Mouse (Mus musculus): ENCODE results near the gene Akp3. TPM values are rescaled to one million over a fixed set of nuclear protein-coding genes. Genes with fewer than 3 reads are reported as not detected.

Akp3 gene
- polyA plus RNA-seq, 1 experiment from 2014 or later, result not detected

DNA sequence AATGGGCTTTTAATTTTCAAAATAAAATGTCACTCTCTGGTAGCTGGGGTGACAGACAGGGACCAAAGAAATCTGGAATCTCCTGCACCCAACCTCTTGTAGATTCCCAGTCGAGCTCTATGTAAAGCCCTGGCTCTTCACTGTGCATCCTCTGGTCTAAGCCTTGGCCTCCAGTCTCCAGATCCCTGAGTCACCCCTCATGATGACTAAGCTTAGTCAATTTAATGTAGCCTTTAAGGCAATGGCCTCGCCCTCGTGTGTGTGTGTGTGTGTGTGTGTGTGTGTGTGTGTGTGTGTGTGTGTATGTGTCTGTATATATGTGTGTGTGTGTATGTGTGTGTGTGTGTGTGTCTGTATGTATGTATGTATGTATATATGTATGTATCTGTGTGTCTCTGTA is 34.6 kb downstream of the Akp3 start:
- Histone ChIP-seq H3K4me3 (ENCODE audit: low read depth, low read length) (no peak overlapping the region), H3K36me3 (ENCODE audit: control insufficient read depth, insufficient read depth, low read length) (no peaks in the 10 kb centered on the region), H3K9me3 (ENCODE audit: control insufficient read depth, low read depth, low read length) (no peaks in the 10 kb centered on the region), H3K27me3 (ENCODE audit: control insufficient read depth, insufficient read depth, low read length) (peaks cover 34% of the 10 kb centered on the region), H3K4me2 (replicated peaks; ENCODE audit: low read depth, low read length) (no peak overlapping the region), H3K27ac (ENCODE audit: low read length) (no peak overlapping the region), H3K9ac (replicated peaks; ENCODE audit: low read depth, low read length) (no peak overlapping the region), H3K4me1 (ENCODE audit: control insufficient read depth, insufficient read depth, low read length) (0 out of 2 replicates have a peak, but pooled peaks cover 4% of the 10 kb centered on the region)
- no peak for ATAC-seq (ENCODE audit: insufficient number of reproducible peaks, insufficient read depth, low FRiP score, low read depth)
- 80% methylated on average over 3 of the region's 3 CpGs for WGBS

DNA sequence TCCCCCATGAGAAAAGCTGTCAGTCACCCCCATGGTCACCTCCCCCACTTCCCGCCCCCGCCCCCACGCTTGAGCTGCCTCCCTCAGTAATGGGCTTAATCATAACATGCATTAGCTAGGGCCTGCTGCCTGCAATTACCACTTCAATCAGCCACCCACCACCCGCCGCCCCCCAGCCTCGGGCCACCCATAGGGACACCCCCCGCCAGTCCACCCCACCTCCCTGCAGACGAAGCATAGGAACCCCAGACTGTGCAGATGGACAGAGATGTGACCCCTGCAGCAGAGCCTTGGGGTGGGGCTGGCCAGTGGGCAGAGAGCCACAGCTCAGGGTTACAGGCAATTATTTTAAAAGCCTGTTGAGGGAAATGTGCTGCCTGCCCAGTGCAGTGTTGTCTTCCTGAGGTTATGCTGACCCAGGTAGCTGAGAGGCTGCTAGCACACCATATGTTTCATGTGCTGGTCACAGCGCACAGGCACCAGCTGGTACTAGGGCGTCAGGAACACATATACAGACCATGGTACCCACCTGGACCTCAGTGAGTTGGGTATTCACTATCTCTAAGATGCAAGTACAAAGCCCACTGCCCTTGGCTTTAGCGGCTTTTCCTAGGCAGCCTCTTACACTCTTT is 39.5 kb downstream of the Akp3 start:
- Histone ChIP-seq H3K4me2 (replicated peaks; ENCODE audit: low read depth, low read length) (no peak overlapping the region), H3K4me1 (ENCODE audit: control insufficient read depth, insufficient read depth, low read length) (no peaks in the 10 kb centered on the region), H3K4me3 (ENCODE audit: low read depth, low read length) (no peak overlapping the region), H3K36me3 (ENCODE audit: control insufficient read depth, insufficient read depth, low read length) (no peaks in the 10 kb centered on the region), H3K27ac (ENCODE audit: low read length) (no peak overlapping the region), H3K9ac (replicated peaks; ENCODE audit: low read depth, low read length) (no peak overlapping the region), H3K9me3 (ENCODE audit: control insufficient read depth, low read depth, low read length) (no peaks in the 10 kb centered on the region), H3K27me3 (ENCODE audit: control insufficient read depth, insufficient read depth, low read length) (0 out of 2 replicates have a peak, but pooled peaks cover 4% of the 10 kb centered on the region)
- no peak for ATAC-seq (ENCODE audit: insufficient number of reproducible peaks, insufficient read depth, low FRiP score, low read depth)
- WGBS, result 27% methylated on average over 11 of the region's 11 CpGs

DNA sequence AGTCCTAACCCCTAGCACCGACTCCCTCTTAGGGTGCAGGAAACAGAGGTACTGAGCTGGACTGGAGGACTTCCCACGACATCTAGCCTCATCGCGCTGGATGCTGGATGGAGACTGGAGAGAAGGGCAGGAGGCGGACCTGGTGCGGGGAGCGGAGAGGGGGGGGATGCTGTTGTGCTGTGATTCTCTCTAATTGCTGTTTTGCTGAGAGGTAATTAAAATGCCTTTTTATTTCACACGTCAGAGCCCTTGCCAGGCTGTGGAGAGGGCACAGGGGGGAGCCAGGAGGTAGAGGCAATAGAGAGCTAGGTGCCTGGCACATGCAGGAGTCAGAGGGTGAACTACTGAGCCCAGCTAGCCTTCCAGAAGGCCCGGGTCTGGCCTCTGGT is 40.0 kb downstream of the Akp3 start:
- WGBS, result 53% methylated on average over 9 of the region's 9 CpGs
- Histone ChIP-seq H3K4me3 (ENCODE audit: low read depth, low read length) (no peak overlapping the region), H3K9ac (replicated peaks; ENCODE audit: low read depth, low read length) (no peak overlapping the region), H3K36me3 (ENCODE audit: control insufficient read depth, insufficient read depth, low read length) (no peaks in the 10 kb centered on the region), H3K27ac (ENCODE audit: low read length) (no peak overlapping the region), H3K4me2 (replicated peaks; ENCODE audit: low read depth, low read length) (no peak overlapping the region), H3K4me1 (ENCODE audit: control insufficient read depth, insufficient read depth, low read length) (0 out of 2 replicates have a peak, but pooled peaks cover 2% of the 10 kb centered on the region), H3K9me3 (ENCODE audit: control insufficient read depth, low read depth, low read length) (no peaks in the 10 kb centered on the region), H3K27me3 (ENCODE audit: control insufficient read depth, insufficient read depth, low read length) (0 out of 2 replicates have a peak, but pooled peaks cover 4% of the 10 kb centered on the region)
- no peak for ATAC-seq (ENCODE audit: insufficient number of reproducible peaks, insufficient read depth, low FRiP score, low read depth)

DNA sequence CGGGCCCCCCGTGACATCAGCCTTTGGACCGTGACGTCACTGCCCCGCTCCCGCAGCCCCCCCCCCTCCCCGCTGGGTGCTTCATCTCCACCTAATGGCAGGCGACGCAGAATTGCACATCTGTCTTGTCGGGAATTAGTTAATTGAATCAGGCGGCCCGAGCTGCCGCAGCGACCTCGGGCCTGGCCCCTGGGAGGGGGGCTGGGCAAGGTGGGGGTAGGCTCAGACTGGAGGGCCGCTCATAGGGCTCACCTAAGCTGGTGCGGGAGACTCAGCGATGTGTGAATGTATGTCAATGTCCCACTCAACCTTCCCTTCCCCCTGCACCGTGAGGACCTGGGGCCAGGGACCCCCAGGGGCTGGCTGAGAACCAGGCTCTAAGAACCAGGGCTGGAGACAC is 45.7 kb downstream of the Akp3 start:
- Histone ChIP-seq H3K9me3 (ENCODE audit: control insufficient read depth, low read depth, low read length) (no peaks in the 10 kb centered on the region), H3K27me3 (ENCODE audit: control insufficient read depth, insufficient read depth, low read length) (peaks cover 10% of the 10 kb centered on the region; the same call in 1 of the 2 replicates), H3K4me2 (replicated peaks; ENCODE audit: low read depth, low read length) (no peak overlapping the region), H3K27ac (ENCODE audit: low read length) (no peak overlapping the region), H3K4me1 (ENCODE audit: control insufficient read depth, insufficient read depth, low read length) (0 out of 2 replicates have a peak, but pooled peaks cover 8% of the 10 kb centered on the region), H3K9ac (replicated peaks; ENCODE audit: low read depth, low read length) (no peak overlapping the region; the same call in 1 of the 2 replicates), H3K36me3 (ENCODE audit: control insufficient read depth, insufficient read depth, low read length) (no peaks in the 10 kb centered on the region), H3K4me3 (ENCODE audit: low read depth, low read length) (no peak overlapping the region)
- no peak for ATAC-seq (ENCODE audit: insufficient number of reproducible peaks, insufficient read depth, low FRiP score, low read depth)
- WGBS, result 11% methylated on average over 19 of the region's 19 CpGs

DNA sequence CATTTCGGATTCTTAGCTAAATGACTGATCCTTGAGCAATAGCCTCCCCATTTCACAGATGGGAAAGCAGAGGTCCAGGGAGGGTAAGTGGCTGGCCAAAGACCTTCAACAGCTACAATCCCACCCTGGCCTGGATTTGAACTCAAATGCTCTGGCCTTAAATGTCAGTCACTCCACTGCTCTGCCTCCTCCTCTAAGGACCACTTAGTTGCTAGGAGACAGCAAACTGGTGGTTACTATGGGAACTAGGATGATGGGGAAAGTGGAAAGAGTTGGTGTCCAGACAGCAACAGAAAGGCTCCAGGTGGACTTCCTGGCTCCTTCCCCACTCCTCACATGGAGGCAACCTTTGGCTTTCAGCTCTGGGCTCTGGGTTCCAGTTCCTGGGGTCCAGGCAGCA is 46.5 kb downstream of the Akp3 start:
- H3K27me3 ChIP-seq (ENCODE audit: control insufficient read depth, insufficient read depth, low read length), result peaks cover 10% of the 10 kb centered on the region; the same call in 1 of the 2 replicates
- no peak overlapping the region for H3K9ac ChIP-seq (replicated peaks; ENCODE audit: low read depth, low read length)
- no peak for ATAC-seq (ENCODE audit: insufficient number of reproducible peaks, insufficient read depth, low FRiP score, low read depth)
- H3K9me3 ChIP-seq (ENCODE audit: control insufficient read depth, low read depth, low read length), result no peaks in the 10 kb centered on the region
- no peak overlapping the region for H3K27ac ChIP-seq (ENCODE audit: low read length)
- H3K36me3 ChIP-seq (ENCODE audit: control insufficient read depth, insufficient read depth, low read length), result no peaks in the 10 kb centered on the region
- H3K4me3 ChIP-seq (ENCODE audit: low read depth, low read length), result no peak overlapping the region
- peaks cover 13% of the 10 kb centered on the region; the same call in 1 of the 2 replicates for H3K4me1 ChIP-seq (ENCODE audit: control insufficient read depth, insufficient read depth, low read length)
- H3K4me2 ChIP-seq (replicated peaks; ENCODE audit: low read depth, low read length), result no peak overlapping the region
- WGBS, result 84% methylated on average over 1 of the region's 1 CpGs

DNA sequence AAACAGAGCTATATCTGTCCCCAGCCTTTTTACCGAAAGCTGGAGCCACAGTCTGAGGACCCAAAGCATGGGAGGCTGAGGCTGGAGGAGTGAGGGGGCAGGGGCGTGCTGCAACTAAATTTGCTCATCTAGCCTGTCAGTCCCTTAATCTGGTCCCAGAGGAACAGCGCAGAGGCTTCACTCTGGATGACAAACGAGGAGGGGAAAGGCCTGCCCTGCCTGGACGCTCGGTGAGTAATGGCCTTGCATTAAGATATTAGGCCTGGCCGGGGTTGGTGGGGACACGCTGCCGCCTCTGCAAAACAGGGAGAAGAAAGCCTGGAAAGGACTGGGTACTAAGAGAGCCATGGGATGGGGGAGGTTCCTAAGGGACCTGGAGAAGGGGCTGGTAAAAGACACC is 47.5 kb downstream of the Akp3 start:
- Histone ChIP-seq H3K27me3 (ENCODE audit: control insufficient read depth, insufficient read depth, low read length) (peaks cover 10% of the 10 kb centered on the region; the same call in 1 of the 2 replicates), H3K4me2 (replicated peaks; ENCODE audit: low read depth, low read length) (no peak overlapping the region), H3K27ac (ENCODE audit: low read length) (no peak overlapping the region), H3K36me3 (ENCODE audit: control insufficient read depth, insufficient read depth, low read length) (no peaks in the 10 kb centered on the region), H3K4me1 (ENCODE audit: control insufficient read depth, insufficient read depth, low read length) (peaks cover 15% of the 10 kb centered on the region; the same call in 1 of the 2 replicates), H3K9ac (replicated peaks; ENCODE audit: low read depth, low read length) (no peak overlapping the region), H3K9me3 (ENCODE audit: control insufficient read depth, low read depth, low read length) (no peaks in the 10 kb centered on the region), H3K4me3 (ENCODE audit: low read depth, low read length) (no peak overlapping the region)
- ATAC-seq (ENCODE audit: insufficient number of reproducible peaks, insufficient read depth, low FRiP score, low read depth), result no peak
- 30% methylated on average over 9 of the region's 9 CpGs for WGBS

DNA sequence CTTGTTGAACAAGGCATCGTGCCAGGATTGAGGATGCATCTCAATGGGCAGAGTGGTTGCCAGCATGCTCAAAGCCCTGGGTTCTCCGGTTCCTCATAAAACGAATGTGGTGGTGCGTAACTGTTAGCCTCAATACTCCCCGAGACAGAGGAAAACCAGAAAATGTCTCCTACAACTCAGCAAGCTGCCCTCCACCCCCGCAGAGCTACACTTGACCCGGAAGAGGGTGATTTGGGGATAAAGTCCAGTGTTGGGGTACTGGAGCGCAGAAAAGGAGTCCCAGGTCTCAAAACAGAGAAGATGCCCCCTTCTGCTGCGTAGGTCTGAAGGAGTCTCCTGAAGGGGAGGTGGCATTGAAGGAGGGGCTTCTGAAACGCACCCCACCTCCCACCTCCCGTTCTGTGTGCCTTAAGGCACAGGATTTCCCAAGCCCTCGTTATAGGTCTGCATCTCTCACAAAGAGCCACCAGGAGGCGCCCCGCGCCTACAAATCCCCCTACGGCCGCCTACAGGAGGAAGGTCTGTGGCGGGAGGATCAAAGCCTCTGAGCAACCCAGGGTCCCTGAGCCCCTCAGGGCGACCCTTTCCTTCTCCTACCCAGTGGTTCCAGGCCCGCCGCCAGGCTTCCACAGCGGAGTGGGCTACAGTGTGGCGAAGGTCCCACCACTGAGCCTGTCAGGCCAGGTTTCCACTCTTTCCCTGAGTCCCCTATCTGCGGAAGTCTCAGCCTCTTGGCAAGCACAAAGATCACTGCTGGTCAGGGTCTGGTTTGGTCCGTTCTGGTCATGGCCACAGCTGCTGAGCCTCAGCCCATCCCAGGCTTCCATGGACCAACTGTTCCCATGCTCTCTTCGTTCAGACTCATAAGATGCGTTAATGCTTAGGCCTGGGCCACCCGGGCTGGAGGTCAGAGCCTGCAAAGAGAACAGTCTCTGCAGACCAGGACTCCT is 49.5 kb downstream of the Akp3 start:
- H3K4me2 ChIP-seq (replicated peaks; ENCODE audit: low read depth, low read length), result no peak overlapping the region
- no peak overlapping the region for H3K4me3 ChIP-seq (ENCODE audit: low read depth, low read length)
- H3K27me3 ChIP-seq (ENCODE audit: control insufficient read depth, insufficient read depth, low read length), result peaks cover 6% of the 10 kb centered on the region; the same call in 1 of the 2 replicates
- peaks cover 15% of the 10 kb centered on the region; the same call in 1 of the 2 replicates for H3K4me1 ChIP-seq (ENCODE audit: control insufficient read depth, insufficient read depth, low read length)
- H3K9ac ChIP-seq (replicated peaks; ENCODE audit: low read depth, low read length), result no peak overlapping the region
- ATAC-seq (ENCODE audit: insufficient number of reproducible peaks, insufficient read depth, low FRiP score, low read depth), result no peak
- no peak overlapping the region for H3K27ac ChIP-seq (ENCODE audit: low read length)
- WGBS, result 30% methylated on average over 28 of the region's 28 CpGs
- H3K9me3 ChIP-seq (ENCODE audit: control insufficient read depth, low read depth, low read length), result no peaks in the 10 kb centered on the region
- H3K36me3 ChIP-seq (ENCODE audit: control insufficient read depth, insufficient read depth, low read length), result no peaks in the 10 kb centered on the region

DNA sequence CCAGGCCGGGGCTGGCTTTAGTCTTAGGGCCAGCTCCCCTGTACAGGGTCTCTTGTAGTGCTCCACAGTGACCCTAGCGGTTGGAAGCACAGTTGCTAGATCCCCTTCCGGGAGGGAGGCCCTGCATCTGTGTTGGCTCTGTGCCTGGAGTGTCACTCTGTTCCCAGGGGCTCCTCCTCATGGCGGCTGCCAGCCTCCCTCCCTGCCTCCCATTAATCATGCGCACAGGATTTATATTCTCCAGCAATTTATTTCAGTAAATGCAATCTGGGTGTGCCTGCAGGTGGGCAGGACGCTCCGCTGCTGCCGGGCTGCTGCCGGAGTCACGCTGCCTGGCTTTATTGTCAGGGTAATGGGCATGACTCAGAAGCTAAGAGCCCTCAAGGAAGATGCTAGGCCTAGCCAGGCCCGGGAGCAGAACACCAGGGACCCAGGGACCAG is 51.1 kb downstream of the Akp3 start:
- H3K36me3 ChIP-seq (ENCODE audit: control insufficient read depth, insufficient read depth, low read length), result no peaks in the 10 kb centered on the region
- peaks cover 7% of the 10 kb centered on the region; the same call in 1 of the 2 replicates for H3K4me1 ChIP-seq (ENCODE audit: control insufficient read depth, insufficient read depth, low read length)
- peak; percentile 76; the same call in 1 of the 2 replicates for ATAC-seq (ENCODE audit: insufficient number of reproducible peaks, insufficient read depth, low FRiP score, low read depth)
- H3K9me3 ChIP-seq (ENCODE audit: control insufficient read depth, low read depth, low read length), result no peaks in the 10 kb centered on the region
- WGBS, result 3% methylated on average over 11 of the region's 11 CpGs
- no peak overlapping the region for H3K4me3 ChIP-seq (ENCODE audit: low read depth, low read length)
- no peak overlapping the region for H3K9ac ChIP-seq (replicated peaks; ENCODE audit: low read depth, low read length)
- H3K27ac ChIP-seq (ENCODE audit: low read length), result no peak overlapping the region
- H3K4me2 ChIP-seq (replicated peaks; ENCODE audit: low read depth, low read length), result no peak overlapping the region
- H3K27me3 ChIP-seq (ENCODE audit: control insufficient read depth, insufficient read depth, low read length), result peaks cover 6% of the 10 kb centered on the region; the same call in 1 of the 2 replicates

All from stomach, embryonic 14.5 days (tissue).